In the genomic region with DNA sequence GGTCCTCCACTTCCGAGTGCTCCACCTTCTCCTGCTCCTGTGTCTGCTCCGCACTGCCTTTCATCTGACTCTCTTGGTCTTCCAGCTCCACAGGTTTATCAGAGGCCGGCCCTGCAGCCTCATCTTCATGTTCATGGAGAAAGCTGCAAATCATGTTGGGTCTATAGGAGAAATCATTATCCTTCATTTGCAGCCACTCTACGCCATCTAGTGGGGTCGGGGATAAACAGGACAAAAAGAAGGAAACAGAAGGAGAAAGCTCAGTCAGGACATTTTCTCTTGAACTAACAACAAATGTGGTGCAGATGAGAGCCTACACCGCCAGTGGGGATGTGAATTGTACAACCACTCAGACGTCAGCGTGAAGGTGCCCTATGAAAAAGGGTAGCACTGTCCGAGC, we compare ENCODE assay signal across 15 mouse cellular contexts. TPM values are rescaled to one million over a fixed set of nuclear protein-coding genes. Genes with fewer than 3 reads are reported as not detected.
DNase-seq lines count a peak whose midpoint lies in the region; TF ChIP-seq lines count a peak whose summit lies in the region.
"Had no signal": no experiment of that assay in that cellular context is flagged by ENCODE, and none has a peak within 500 bp of the region (broad histone marks: within the 10 kb centered on the region; RNA-seq: fewer than 3 reads in every experiment).

No protein-coding gene starts in this region.

- no peak for TF ChIP-seq POLR2A in thymus, adult 2 months (IDR thresholded peaks at IDR 0.05; ENCODE audit: control insufficient read depth, extremely low read depth, insufficient read depth, low read length, poor library complexity)

- H3K4me1 ChIP-seq in thymus, adult 2 months (replicated peaks; ENCODE audit: control insufficient read depth, insufficient read depth, low read length): peaks cover 5% of the 10 kb centered on the region

- H3K4me3 ChIP-seq in thymus, adult 2 months (ENCODE audit: control insufficient read depth, insufficient read depth, low read length): no peak overlapping the region
- H3K4me3 ChIP-seq: embryonic facial prominence, embryonic 12.5 days; forebrain, embryonic 15.5 days; lung, embryonic 15.5 days; neural tube, embryonic 15.5 days had no signal

- no peak for TF ChIP-seq CTCF in thymus, adult 2 months (IDR thresholded peaks at IDR 0.05; ENCODE audit: borderline replicate concordance, control insufficient read depth, extremely low read depth, insufficient read depth, low read length, poor library complexity)

- H3K36me3 ChIP-seq in thymus, adult 2 months (ENCODE audit: control insufficient read depth, insufficient read depth, low read length): peaks cover 21% of the 10 kb centered on the region

- DNase-seq in embryo, embryonic 10.5 days (ENCODE audit: low spot score): peak; percentile 21
- no peak for DNase-seq in embryo, embryonic 10 days (ENCODE audit: low spot score)
- peak; percentile 8 to 26 for DNase-seq in layer of hippocampus, postnatal 10 days (ENCODE audit: low spot score in 2 of 2)
- no peak for DNase-seq in layer of hippocampus, postnatal 36 days
- peak; percentile 45 for DNase-seq in thymus, adult 2 months
- DNase-seq in thymus, adult 18-20 months: no peak
- no peak for DNase-seq in neural tube, embryonic 10.5 days (ENCODE audit: extremely low spot score, low spot score)
- DNase-seq in ovary, postnatal 10 days (ENCODE audit: low spot score): no peak
- DNase-seq: adrenal gland, adult 8-10 months; cerebellum, adult 11 months; heart, postnatal 14 days had no signal

- H3K27me3 ChIP-seq in thymus, adult 2 months (ENCODE audit: control insufficient read depth, insufficient read depth, low read length): no peaks in the 10 kb centered on the region
- H3K27me3 ChIP-seq: embryonic facial prominence, embryonic 12.5 days; forebrain, embryonic 15.5 days; lung, embryonic 15.5 days; neural tube, embryonic 15.5 days had no signal

- no peak overlapping the region for H3K27ac ChIP-seq in thymus, adult 2 months (ENCODE audit: control insufficient read depth, insufficient read depth, low read length)
- H3K27ac ChIP-seq: embryonic facial prominence, embryonic 12.5 days; forebrain, embryonic 15.5 days; lung, embryonic 15.5 days; neural tube, embryonic 15.5 days had no signal

- 90% methylated on average over 9 of the region's 9 CpGs for WGBS in thymus, adult 2 months

RNA-seq across cellular contexts. Expression of gene Rpf2, which starts 2.8 kb away (rescaled TPM):
- 10 to 100 TPM; 28.1 to 35.3 TPM for total RNA-seq in layer of hippocampus, postnatal 10 days (2021)
- total RNA-seq in layer of hippocampus, postnatal 36 days (2021): 10 to 100 TPM; 19.4 to 22.4 TPM
- polyA plus RNA-seq in thymus, adult 2 months (2012; rRNA removed): 3.0 and 3.9 TPM in 2 replicates

RNA-seq across cellular contexts. Expression of gene Gtf3c6, which starts 8.3 kb away (rescaled TPM):
- total RNA-seq in layer of hippocampus, postnatal 10 days (2021): 10 to 100 TPM; 29.2 to 33.8 TPM
- total RNA-seq in layer of hippocampus, postnatal 36 days (2021): 10 to 100 TPM; 23.7 to 29.4 TPM
- polyA plus RNA-seq in thymus, adult 2 months (2012; rRNA removed): 8.5 and 9.3 TPM in 2 replicates

RNA-seq across cellular contexts. Expression of gene Amd1, which starts 52.4 kb away (rescaled TPM):
- 10 to 100 TPM; 43.2 to 48.9 TPM for total RNA-seq in layer of hippocampus, postnatal 10 days (2021)
- total RNA-seq in layer of hippocampus, postnatal 36 days (2021): 10 to 100 TPM; 90.1 to 92.0 TPM
- polyA plus RNA-seq in thymus, adult 2 months (2012; rRNA removed): 10.0 and 11.4 TPM in 2 replicates

Comparison
In these comparisons a context has a peak if more than half of its experiments do, and no peak if none do; other contexts are left out.
1. DNase-seq: peak in embryo, embryonic 10.5 days (single experiment), layer of hippocampus, postnatal 10 days (2 of 2) and thymus, adult 2 months (single experiment); none in embryo, embryonic 10 days (single experiment), layer of hippocampus, postnatal 36 days (0 of 2), thymus, adult 18-20 months (0 of 2), neural tube, embryonic 10.5 days (single experiment) and ovary, postnatal 10 days (single experiment).